Mouse (Mus musculus) adipocyte (in vitro differentiated cells): ENCODE results near the gene Parvb.

ENCODE experiments used
- DNase-seq: peaks from one replicate; pipeline ENCODE4 v3.0.0-alpha.2; 2016; ENCODE audit warnings: low spot score

Parvb gene

DNA sequence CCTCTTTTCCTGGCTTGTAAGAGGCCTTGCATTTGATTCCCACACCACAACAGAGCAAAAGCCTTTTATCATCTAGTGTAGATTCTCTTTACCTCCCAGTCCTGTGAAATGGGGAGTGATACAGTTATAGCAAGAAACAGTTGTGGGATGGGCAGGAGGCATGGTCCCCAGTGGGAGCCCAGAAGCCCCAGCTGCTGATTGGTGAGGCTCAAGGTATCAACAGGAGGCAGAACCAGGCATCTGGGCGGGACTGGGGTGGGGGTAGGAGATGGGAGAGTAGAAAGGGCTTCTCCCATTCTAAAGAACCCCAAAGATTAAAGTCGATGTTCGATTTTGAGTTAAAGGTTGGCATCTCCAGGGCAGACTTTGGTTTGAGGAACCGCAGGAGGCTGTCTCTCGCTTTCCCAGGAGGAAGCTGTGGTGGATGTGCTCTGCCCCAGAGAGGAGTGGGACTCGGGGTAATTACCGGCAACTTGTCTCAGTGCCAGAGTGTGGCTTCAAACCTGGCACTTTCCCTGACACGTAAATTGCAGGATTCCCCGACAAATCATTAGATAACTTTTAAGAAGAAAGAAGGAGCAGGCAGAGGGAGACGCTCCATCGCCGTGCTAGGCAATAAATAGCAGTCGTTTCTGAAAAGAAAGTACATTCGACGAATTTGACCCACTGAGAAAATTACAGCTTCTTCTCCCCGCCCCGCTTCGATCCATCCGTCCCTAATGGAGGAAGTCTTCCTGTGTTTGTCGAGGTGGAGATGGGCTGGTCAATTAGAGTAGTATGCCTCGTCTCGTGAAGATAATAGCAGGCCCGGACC, 13.7 kb upstream of the Parvb start:
- DNase-seq = no peak

DNA sequence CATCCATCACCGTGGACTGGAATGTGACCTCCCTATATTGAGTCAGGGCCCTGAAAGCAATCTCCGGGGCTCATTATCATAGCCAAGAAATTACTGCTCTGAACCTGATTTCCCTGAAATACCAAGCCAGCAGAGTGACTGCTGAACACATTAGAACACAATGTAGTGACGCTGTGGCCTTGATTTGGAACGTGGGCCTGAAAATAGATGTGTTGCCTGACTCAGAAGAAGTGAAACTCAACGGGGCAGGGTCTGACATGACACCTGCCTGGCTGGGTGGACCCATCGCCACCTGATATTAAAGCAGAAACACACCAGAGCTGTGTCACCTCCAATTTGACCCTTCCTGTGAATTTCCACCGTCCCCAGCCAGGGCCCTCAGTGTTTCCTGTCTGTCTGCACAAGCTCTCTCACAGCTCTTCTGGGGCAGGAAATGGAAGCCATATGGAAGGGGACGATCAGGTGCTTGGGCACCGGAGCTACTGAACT, 13.0 kb upstream of the Parvb start:
- DNase-seq = no peak

DNA sequence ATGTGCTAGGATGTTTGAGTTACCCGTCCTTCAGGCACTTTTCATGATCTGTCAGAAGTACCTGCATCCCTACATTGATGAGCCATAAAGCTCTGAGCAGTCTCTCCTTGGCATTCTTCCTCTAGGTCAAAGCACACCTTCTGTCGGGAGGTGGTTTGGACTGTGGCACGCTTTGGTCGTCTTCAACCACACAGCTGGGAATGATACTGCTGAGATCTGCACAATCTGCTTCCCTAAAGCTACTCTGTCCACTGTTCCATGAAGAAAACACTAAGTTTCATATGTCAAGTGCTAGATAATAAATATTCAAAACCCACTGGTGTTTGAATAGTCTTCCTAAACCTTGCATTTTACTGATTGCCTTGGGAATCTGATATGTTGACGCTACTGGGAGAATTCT, 10.3 kb upstream of the Parvb start:
- no peak for DNase-seq

DNA sequence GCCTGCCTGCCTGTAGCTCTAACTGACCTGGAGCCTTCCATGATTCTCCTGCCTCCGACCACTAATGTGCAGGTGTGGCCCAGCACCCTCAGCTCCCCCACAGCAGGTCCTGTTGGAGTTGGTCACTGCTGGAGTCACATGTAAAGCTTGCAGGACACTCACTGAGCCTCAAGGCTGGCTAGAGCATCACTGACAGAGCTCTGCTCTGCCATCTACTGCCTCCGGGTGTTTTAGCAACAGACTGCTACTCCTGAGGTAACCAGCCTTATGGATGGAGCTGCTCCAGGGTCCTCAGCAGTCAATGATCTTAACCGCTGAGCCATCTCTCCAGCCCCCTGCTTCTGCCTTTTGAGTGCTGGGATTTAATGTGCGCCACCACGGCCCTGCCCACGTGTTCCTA, 8.4 kb upstream of the Parvb start:
- DNase-seq = no peak

DNA sequence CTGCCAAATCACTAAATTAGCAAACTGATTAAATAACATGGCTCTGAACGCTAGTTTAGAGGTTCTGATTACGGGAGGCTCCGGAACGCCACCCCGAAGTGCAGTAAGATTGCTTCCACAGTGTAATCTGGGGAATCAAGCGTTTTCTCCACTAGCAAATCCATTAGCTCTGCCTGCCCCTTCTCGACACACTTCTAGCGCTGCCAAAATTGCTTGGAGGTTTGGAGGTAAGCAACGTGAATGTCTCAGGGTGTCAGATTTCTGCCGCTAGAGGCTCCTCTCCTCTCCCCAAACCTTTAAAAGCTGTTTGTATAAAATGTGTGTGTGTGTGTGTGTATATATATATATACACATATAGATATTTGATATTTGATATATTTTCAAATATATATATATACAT, 7.1 kb upstream of the Parvb start:
- no peak for DNase-seq

DNA sequence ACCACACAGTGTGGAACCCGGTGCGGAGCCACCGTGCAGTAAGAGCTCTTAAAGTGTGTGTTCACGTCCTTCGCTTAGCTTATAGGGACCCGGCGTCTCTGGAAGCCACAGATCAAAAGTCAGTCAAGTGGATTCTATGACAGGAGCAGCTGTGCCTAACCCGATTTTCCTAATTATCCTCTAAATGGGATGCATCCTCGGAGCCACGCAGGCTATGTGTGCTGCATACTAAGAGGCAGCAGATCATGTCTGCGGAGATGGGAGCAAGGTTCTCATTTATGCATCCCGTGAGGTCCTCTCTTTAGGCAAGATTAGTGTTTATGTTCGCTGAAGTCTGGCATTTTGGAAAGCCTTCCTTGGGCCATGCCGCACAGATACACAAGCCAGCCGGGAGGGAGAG, 4.9 kb upstream of the Parvb start:
- no peak for DNase-seq

DNA sequence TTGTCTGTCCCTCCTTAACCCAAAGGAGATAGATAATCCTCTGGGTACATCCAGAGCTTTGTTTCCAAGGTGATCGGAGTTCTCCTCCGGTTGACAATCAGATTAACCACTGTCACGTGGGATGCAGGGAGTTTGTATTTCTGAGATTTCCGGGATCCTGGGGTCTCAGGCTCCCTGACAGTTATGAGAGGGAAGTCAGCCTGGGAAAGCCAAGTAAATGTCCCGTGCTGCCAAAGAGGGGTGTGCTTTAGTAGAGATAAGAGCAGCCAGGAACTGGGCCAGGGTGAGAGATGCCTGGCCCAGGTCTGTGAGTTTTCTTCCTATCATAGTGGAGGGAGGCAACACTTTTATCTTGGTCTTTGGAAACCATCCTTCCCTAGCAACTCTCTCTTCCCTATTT, 1.2 kb upstream of the Parvb start:
- no peak for DNase-seq

DNA sequence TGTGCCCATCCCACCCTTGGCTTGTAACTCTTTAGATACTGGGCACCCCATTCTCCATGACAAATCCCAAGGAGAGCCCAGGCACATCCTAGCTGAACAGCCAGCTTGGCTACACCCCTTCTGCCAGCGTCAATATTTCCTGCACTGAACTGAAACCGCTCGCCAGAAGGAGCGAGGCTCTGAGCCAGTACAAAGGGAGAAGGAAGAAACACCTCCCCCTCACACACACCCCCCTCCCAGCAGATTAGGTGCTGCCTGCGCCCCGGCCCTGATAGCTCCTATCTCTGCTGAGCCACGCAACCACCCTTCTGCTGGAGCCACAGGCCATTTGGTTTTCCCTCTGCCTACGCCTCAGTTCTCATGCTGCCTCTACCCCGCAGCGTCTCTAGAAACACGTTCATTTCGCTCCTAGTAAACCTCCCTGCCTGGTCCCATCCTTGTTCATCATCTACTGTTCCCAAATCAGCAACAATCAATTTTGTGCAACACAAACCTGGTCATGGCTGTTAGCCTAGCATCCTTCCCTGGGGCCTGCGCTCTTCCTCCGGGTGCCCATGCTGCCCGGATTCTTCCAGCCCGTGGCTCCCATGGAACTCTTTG, 630 bp upstream of the Parvb start:
- DNase-seq = no peak

DNA sequence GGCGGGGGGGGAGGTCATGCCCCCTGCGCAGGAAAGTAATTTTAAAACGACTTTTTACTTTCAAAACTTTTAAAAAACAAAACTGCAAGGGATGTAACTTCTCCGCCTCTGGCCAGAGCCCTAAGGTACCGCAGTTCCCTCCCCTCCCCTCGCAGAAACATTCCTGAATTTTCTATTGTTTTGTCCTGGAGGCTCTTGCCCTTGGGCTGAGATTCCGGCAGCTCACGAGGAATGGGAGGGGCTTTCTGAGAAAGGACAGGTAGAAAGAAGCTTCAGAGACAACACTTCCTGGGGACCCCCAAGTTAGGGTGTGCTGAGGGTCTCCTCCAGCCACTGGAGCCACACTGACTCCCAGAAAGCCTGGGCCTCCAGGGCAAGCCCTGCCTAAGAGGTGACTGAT, 766 bp downstream of the Parvb start:
- no peak for DNase-seq

DNA sequence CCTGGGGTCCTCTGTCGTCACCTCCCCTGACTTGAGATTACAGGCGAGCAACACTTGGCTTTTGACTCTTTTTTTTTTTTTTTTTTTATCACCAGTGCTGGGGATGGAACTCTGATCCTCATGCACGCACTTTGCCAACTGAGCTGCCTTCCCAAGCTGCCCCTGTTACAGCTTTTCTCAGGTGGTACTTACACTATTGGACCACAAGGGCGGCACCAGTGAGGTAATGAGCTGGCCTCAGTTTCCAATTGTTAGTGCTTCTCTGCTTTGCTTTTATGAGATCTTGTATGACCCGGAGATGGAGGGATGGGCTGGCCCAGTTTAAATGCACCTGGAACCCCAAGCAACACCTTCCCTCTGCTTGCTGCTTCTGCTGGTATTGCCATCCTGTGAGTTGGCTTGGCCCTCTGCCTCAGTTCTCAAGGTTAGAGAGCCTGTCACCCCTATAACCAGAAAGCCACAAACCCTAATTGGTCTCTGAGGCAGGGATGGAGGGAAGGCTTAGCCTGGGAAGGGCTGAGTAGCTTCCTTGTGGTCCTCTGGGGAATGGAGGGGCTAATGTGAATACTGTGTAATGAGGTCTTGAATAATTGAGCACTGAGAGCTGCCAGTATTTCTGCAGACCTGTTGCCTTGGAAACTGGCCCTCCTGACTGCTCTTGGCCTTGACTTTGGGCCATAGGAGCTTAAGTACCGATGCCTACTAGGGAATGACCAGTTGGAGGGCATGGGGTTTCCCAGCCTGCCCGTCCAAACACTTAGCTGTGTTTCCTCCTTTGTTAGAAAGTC, 3.1 kb downstream of the Parvb start:
- DNase-seq = no peak

DNA sequence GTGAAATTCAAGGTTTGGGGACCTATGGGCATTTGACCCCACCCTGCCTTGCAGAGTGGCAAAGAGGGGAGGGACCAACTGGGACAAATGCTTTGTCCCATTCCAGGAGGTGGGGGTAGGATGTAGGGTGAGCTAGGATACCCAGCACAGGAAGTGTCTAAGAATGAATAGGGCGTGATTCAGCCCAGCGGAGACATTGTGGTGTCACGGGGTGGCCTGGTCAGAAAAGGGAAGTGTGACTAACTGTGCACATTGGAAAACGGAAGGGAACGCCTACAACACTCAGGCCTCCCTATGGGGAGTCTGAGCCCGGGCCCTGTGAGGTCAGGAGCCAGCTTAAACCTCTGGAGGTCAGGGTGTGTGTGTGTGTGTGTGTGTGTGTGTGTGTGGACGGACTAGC, 3.8 kb downstream of the Parvb start:
- DNase-seq = no peak

DNA sequence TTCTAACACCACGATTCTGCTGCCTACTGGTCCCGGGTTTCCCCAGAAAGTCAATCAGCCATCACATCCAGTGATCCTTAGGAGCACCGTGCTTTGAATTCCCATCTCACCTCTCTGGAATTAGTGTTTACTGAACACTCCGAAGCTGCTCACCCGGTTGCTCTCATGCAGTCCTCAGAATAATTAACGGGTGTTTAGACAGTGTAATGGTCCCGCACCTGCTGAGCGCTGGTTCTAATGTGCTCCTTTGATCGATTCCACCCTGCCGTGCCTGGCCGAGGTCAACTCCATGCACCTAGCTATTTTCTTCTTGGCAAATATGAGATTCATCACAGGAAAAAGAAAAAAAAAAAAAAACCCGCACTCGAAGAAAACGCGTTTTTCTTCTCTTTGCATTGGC, 6.7 kb downstream of the Parvb start:
- DNase-seq = no peak

DNA sequence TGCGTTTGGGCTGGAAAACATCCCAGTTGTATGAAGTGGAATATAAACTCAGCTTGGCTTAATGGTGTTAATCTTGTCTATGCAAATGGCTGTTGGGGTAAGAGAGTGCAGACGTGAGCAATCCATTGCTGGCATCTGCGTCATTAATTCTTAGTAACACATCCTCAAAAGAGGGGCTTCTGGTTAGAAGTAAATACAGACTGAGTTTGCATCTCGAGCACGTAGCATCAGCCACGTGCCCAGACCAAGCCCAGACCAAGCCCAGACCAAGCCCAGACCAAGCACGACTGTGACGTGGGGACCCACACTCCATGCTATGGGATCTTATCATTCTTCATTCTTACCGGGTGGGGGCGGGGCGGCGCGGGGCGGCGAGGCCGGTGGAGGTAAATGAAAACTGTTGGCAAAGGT, 7.2 kb downstream of the Parvb start:
- no peak for DNase-seq

DNA sequence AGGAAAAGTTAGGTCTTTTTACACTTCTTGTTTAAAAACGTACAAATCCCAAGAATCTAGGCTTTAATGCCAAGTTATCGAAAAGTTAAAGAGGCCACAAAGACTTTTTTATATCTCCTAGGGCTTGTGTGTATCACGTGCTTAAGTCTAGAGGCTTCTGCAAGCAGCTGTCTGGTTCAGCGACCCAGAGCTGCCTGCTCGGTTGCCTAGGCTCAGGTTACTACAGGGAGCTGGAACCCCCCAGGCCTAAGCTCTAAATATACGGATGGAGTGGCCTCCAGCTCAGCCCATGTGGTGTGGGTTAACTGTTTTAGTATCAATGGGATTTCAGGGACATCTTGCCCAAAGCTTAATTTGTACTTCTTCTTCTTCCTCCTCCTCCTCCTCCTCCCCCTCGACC, 9.7 kb downstream of the Parvb start:
- no peak for DNase-seq

DNA sequence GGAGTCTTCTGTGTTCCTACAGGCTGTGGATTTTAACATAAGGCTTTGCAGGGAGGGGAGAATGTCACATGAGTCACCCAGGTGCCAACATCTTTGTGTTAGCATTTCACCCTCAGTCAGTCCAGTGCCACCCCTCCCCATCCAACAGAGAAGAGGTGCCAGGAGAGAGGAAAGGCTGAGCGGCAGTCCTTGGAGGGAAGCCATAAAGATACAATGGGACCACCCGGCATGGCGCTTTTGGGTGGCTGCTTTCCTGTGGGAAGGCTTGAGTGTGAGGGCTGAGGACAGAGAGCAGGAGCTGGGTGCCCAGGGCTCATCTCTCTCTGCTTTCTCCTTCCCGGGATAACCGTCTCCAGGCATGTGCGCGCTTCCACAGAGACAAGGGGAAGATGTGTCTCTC, 13.3 kb downstream of the Parvb start:
- no peak for DNase-seq

DNA sequence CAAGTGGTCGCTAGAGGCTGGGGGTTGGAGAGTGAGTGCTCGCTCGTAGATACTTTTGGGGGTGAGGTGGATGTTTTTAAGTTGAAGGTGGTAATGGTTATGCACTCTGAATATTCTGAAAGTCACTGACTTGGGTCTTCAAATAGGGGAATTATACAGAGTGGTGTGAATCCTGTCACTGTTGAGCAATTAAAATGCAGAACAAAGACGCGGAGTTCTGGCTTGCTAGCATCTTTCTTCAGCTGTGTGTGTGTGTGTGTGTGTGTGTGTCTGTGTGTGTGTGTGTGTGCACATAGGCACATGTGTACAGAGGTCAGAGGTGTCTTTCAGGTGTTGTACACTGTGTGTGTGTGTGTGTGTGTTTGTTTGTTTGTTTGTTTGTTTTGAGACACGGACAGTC, 14.4 kb downstream of the Parvb start:
- no peak for DNase-seq

DNA sequence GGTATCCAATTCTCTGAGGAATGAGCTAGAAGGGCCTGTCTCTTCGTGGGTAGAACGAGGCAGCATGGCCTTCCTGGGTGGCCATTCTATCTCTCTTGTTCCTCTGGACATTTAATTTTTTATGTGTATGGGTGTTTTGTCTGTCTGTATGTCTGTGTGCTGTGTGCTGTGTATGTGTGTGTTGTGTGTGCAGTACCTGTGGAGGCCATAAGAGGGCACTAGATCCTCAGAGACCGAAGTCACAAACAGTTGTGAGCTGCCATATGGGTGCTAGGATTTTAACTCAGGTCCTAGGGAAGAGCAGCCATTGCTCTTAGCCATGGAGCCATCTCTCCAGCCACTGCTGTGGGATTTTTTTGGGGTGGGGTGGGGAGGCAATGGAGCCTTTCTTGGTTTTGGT, 15.5 kb downstream of the Parvb start:
- DNase-seq = no peak

DNA sequence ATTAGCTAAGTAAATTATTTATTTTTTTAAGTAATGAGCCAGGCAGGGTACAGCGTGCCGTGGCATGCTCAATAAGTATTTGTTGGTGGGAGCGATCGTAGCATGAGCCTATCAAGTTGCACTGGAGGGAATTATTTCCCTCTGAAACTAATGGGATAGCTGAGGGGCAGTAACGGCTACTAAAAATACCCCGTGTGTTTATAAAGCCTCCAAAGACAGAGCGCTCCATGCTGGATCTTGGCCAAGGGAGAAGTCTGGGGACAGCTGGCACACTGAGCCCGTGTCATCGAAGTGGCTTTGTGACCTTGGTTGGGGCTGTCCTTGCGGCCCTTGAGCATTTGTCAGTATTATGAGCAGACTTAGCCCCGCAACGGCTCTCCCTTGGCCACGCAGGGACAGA, 19.4 kb downstream of the Parvb start:
- DNase-seq = no peak

DNA sequence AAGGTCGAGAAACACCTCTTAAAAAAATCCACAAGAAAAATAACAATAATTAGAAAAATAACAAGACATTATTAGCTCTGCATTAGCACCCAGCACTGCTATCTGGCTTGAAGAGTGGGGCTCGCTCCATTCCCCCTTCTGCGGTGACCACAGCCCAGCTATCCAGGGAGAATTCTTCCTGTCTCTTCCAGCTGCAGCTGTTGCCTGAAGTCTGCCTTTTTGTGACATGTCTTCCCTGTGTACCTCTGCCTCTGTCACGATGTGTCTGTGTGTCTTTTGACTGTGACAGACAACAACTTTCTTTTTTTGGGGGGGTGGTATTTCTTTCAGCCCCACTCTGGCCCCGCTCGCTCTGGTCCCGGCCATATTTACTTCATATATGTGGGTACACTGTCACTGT, 20.8 kb downstream of the Parvb start:
- DNase-seq = no peak

DNA sequence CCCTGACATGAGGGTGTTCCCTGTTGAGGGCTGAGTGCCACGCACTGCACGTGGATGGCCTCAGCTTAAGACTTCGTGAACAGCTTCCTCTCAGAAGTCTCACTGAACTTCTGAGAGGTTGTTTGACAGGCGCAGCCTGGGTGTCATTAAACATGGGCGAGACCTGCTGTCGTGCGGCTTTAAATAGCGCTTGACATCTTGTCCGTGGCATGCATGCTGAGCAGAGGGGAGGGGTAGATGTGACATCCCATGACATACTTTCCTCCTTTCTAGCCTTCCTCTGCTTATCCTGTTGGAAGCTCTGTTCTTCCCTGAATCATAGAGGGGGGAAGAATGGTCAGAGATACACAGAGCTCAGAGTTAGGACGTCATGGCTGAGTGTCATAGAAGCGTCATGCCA, 21.9 kb downstream of the Parvb start:
- DNase-seq = no peak

DNA sequence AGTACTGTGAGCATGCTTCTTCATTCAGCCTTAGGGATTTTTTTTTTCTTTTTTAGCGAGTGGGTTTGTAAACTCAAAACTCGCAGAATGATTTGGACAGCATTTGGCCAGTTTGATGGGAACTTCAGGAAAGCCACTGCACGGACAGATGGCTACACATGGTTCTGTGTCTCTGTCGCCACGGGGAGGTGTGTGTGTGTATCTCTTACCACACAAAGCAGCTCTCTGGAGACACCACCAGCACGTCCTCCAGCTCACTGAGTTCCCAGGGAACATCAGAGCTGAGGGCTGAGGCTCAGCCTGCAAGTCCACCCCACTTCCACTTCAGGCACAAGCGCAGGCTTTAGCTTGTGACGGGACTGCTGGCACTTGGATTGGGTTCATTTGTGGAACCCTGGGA, 22.5 kb downstream of the Parvb start:
- no peak for DNase-seq

DNA sequence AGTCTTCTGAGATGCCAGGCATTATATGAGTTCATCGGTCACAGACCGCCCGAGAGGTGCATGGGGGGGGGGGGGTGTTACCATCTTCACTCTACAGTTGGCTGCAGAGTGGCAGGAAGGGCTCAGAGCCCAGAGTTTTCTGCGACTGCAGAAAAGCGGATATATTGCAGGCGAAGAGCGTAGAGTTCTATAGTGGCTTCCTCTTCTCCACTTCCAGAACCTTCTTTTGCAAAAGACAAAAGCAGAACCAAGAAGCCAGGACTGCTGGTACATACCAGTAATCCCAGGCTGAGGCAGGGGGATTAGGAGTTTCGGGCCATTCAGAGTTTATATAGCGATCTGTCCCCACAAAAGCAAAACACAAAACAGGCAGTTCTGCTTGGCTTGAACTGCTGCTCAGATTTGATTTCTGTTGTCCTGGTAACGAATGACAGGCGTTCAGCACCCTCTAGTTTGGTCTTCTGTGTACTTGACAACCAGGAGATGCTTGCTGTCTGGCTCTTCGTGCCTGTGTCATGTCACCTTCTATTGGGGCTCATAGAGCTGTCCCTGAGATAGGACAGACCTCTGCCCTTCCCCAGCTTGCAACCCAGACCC, 24.5 kb downstream of the Parvb start:
- no peak for DNase-seq

DNA sequence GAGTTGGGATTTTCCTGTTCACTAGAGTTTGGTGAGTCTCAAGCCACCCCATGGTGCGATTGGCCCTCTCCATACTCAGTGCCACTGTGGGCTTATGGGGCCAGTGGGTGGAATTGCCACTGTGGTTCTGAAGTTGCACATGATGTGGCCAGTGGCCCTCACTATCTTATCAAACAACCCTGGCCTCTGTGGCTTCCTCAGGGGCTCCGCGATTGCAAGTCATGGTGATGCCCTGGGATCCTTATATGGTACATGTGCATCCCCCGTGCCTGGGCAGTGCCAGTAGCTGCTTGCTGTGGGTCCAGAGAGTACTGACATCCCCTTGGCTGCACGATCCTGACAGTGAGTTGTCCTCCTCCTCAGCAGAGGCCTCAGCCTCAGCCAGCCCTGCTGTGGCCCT, 25.0 kb downstream of the Parvb start:
- DNase-seq = no peak
